Mouse (Mus musculus): ENCODE measurements at regions not wholly inside any gene's neighbourhood (a gene's known extent, or its start where the extent isn't known, plus 50 kb on each side); places are given as distances from the start of the nearest gene placed in this dataset.
A peak's percentile ranks its signal among the peaks of the same experiment; 100 is the strongest.

GRCm38 (mm10) chr6:51114604-51115333 lies 317.7 kb upstream of the Nfe2l3 start:
- no peak for TF ChIP-seq POLR2A (IDR thresholded peaks at IDR 0.05; ENCODE audit: borderline replicate concordance, low read depth, low read length)
- TF ChIP-seq CTCF (IDR thresholded peaks at IDR 0.05; ENCODE audit: low read depth, low read length), result no peak
- Histone ChIP-seq H3K4me3 (ENCODE audit: insufficient read depth, low read length) (no peak overlapping the region), H3K27ac (ENCODE audit: insufficient read depth, low read depth, low read length) (no peak overlapping the region), H3K4me1 (ENCODE audit: control insufficient read depth, insufficient read depth, low read length) (peaks cover 9% of the 10 kb centered on the region)

- no peak overlapping the region for H3K4me3 ChIP-seq (ENCODE audit: insufficient read depth, low read length)
- H3K4me1 ChIP-seq (ENCODE audit: control insufficient read depth, insufficient read depth, low read length), result peaks cover 9% of the 10 kb centered on the region; the same call in 1 of the 2 replicates
- TF ChIP-seq POLR2A (IDR thresholded peaks at IDR 0.05; ENCODE audit: borderline replicate concordance, low read depth, low read length) (no peak), CTCF (IDR thresholded peaks at IDR 0.05; ENCODE audit: low read depth, low read length) (no peak)
- H3K27ac ChIP-seq (ENCODE audit: insufficient read depth, low read depth, low read length), result no peak overlapping the region
These were observed 313.5 kb upstream of the Nfe2l3 start for GRCm38 (mm10) chr6:51118833-51119535.

GRCm38 (mm10) chr6:51119691-51120302 lies 312.7 kb upstream of the Nfe2l3 start:
- no peak for TF ChIP-seq POLR2A (IDR thresholded peaks at IDR 0.05; ENCODE audit: borderline replicate concordance, low read depth, low read length)
- TF ChIP-seq CTCF (IDR thresholded peaks at IDR 0.05; ENCODE audit: low read depth, low read length), result no peak
- no peak overlapping the region for H3K27ac ChIP-seq (ENCODE audit: insufficient read depth, low read depth, low read length)

GRCm38 (mm10) chr6:51122941-51123340 lies 309.5 kb upstream of the Nfe2l3 start:
- Histone ChIP-seq H3K27ac (ENCODE audit: insufficient read depth, low read depth, low read length) (no peak overlapping the region), H3K4me3 (ENCODE audit: insufficient read depth, low read length) (no peak overlapping the region), H3K4me1 (ENCODE audit: control insufficient read depth, insufficient read depth, low read length) (peaks cover 9% of the 10 kb centered on the region; the same call in 1 of the 2 replicates)
- no peak for TF ChIP-seq CTCF (IDR thresholded peaks at IDR 0.05; ENCODE audit: low read depth, low read length)
- no peak for TF ChIP-seq POLR2A (IDR thresholded peaks at IDR 0.05; ENCODE audit: borderline replicate concordance, low read depth, low read length)

More at GRCm38 (mm10) chr6:51119691-51120302, 312.7 kb upstream of the Nfe2l3 start:
- H3K4me1 ChIP-seq (ENCODE audit: control insufficient read depth, insufficient read depth, low read length), result peaks cover 9% of the 10 kb centered on the region; the same call in 1 of the 2 replicates
- no peak overlapping the region for H3K4me3 ChIP-seq (ENCODE audit: insufficient read depth, low read length)

- no peak overlapping the region for H3K27ac ChIP-seq (ENCODE audit: insufficient read depth, low read depth, low read length)
- no peak overlapping the region for H3K4me3 ChIP-seq (ENCODE audit: insufficient read depth, low read length)
- H3K4me1 ChIP-seq (ENCODE audit: control insufficient read depth, insufficient read depth, low read length), result peaks cover 16% of the 10 kb centered on the region
- no peak for TF ChIP-seq POLR2A (IDR thresholded peaks at IDR 0.05; ENCODE audit: borderline replicate concordance, low read depth, low read length)
- TF ChIP-seq CTCF (IDR thresholded peaks at IDR 0.05; ENCODE audit: low read depth, low read length), result no peak
These were observed 304.6 kb upstream of the Nfe2l3 start for GRCm38 (mm10) chr6:51127851-51128250.

GRCm38 (mm10) chr6:51129096-51129495 lies 303.4 kb upstream of the Nfe2l3 start:
- Histone ChIP-seq H3K4me3 (ENCODE audit: insufficient read depth, low read length) (peak overlapping the region; percentile 55), H3K27ac (ENCODE audit: insufficient read depth, low read depth, low read length) (no peak overlapping the region), H3K4me1 (ENCODE audit: control insufficient read depth, insufficient read depth, low read length) (peaks cover 12% of the 10 kb centered on the region)
- TF ChIP-seq POLR2A (IDR thresholded peaks at IDR 0.05; ENCODE audit: borderline replicate concordance, low read depth, low read length), result no peak
- TF ChIP-seq CTCF (IDR thresholded peaks at IDR 0.05; ENCODE audit: low read depth, low read length), result no peak

- peaks cover 12% of the 10 kb centered on the region for H3K4me1 ChIP-seq (ENCODE audit: control insufficient read depth, insufficient read depth, low read length)
- H3K4me3 ChIP-seq (ENCODE audit: insufficient read depth, low read length), result peak overlapping the region; percentile 55
- H3K27ac ChIP-seq (ENCODE audit: insufficient read depth, low read depth, low read length), result no peak overlapping the region
- TF ChIP-seq CTCF (IDR thresholded peaks at IDR 0.05; ENCODE audit: low read depth, low read length), result no peak
- TF ChIP-seq POLR2A (IDR thresholded peaks at IDR 0.05; ENCODE audit: borderline replicate concordance, low read depth, low read length), result no peak
These were observed 302.9 kb upstream of the Nfe2l3 start for GRCm38 (mm10) chr6:51129591-51129990.

GRCm38 (mm10) chr6:51144762-51145161 lies 287.7 kb upstream of the Nfe2l3 start:
- no peak overlapping the region for H3K27ac ChIP-seq (ENCODE audit: insufficient read depth, low read depth, low read length)
- TF ChIP-seq CTCF (IDR thresholded peaks at IDR 0.05; ENCODE audit: low read depth, low read length) (no peak), POLR2A (IDR thresholded peaks at IDR 0.05; ENCODE audit: borderline replicate concordance, low read depth, low read length) (no peak)
- no peak overlapping the region for H3K4me3 ChIP-seq (ENCODE audit: insufficient read depth, low read length)
- no peaks in the 10 kb centered on the region for H3K4me1 ChIP-seq (ENCODE audit: control insufficient read depth, insufficient read depth, low read length)

GRCm38 (mm10) chr6:51145863-51146262 lies 286.6 kb upstream of the Nfe2l3 start:
- TF ChIP-seq POLR2A (IDR thresholded peaks at IDR 0.05; ENCODE audit: borderline replicate concordance, low read depth, low read length), result no peak
- no peak for TF ChIP-seq CTCF (IDR thresholded peaks at IDR 0.05; ENCODE audit: low read depth, low read length)
- Histone ChIP-seq H3K4me3 (ENCODE audit: insufficient read depth, low read length) (no peak overlapping the region), H3K27ac (ENCODE audit: insufficient read depth, low read depth, low read length) (no peak overlapping the region), H3K4me1 (ENCODE audit: control insufficient read depth, insufficient read depth, low read length) (no peaks in the 10 kb centered on the region)

- H3K4me1 ChIP-seq (ENCODE audit: control insufficient read depth, insufficient read depth, low read length), result no peaks in the 10 kb centered on the region
- no peak overlapping the region for H3K27ac ChIP-seq (ENCODE audit: insufficient read depth, low read depth, low read length)
- H3K4me3 ChIP-seq (ENCODE audit: insufficient read depth, low read length), result no peak overlapping the region
- TF ChIP-seq POLR2A (IDR thresholded peaks at IDR 0.05; ENCODE audit: borderline replicate concordance, low read depth, low read length) (no peak), CTCF (IDR thresholded peaks at IDR 0.05; ENCODE audit: low read depth, low read length) (no peak)
These were observed 283.6 kb upstream of the Nfe2l3 start for GRCm38 (mm10) chr6:51148821-51149220.

Measured in bone marrow macrophage, adult 2 months (primary cell).